Mouse (Mus musculus) CH12.LX (cell line): ENCODE results near the gene Cyp51. TPM values are rescaled to one million over a fixed set of nuclear protein-coding genes. Genes with fewer than 3 reads are reported as not detected.

ENCODE experiments used
- DNase-seq: peaks from one replicate; pipeline ENCODE4 v3.0.0-alpha.2; 2013; ENCODE audit errors: extremely low read depth
- H3K27ac ChIP-seq: 2 replicates; pipeline ENCODE4 v1.5.1; 2012; ENCODE audit warnings: low read depth, mild to moderate bottlenecking, control low read depth, moderate library complexity; ENCODE audit not compliant: insufficient read depth
- H3K27me3 ChIP-seq: replicated peaks from 2 replicates; pipeline ENCODE3; 2012; ENCODE audit warnings: inconsistent platforms
- H3K36me3 ChIP-seq, 2 experiments: replicated peaks in 1 of 2; 2 replicates each; pipeline versions ENCODE3 to v1.6.1; 2012; ENCODE audit warnings: inconsistent platforms in 1 of 2, low read length in 1 of 2, mild to moderate bottlenecking in 1 of 2, mixed read lengths in 1 of 2, moderate library complexity in 1 of 2; ENCODE audit not compliant: control insufficient read depth in 1 of 2, insufficient read depth in 1 of 2
- H3K4me1 ChIP-seq, 2 experiments: 2 replicates each; pipeline ENCODE4 v1.6.1; 2012; ENCODE audit warnings: inconsistent platforms in 1 of 2, moderate library complexity in 1 of 2; ENCODE audit not compliant: insufficient read depth in 2 of 2, control insufficient read depth in 1 of 2
- H3K4me2 ChIP-seq: 2 replicates; pipeline ENCODE4 v1.6.1; 2012; ENCODE audit warnings: low read depth, mild to moderate bottlenecking, control low read depth; ENCODE audit not compliant: poor library complexity, insufficient read depth, severe bottlenecking
- H3K4me3 ChIP-seq, 3 experiments: fragments of 150-350 bp in 1 of 3; sonication (generic) in 1 of 3; replicated peaks in 1 of 3; 2 replicates each; pipeline versions ENCODE3 to v1.5.1; 2011 to 2012; ENCODE audit warnings: low read depth in 2 of 3, low read length in 2 of 3, mild to moderate bottlenecking in 2 of 3, moderate library complexity in 2 of 3, control low read depth in 1 of 3, improper control_type of control experiment in 1 of 3, inconsistent platforms in 1 of 3, mixed read lengths in 1 of 3; ENCODE audit not compliant: poor library complexity in 1 of 3
- H3K79me2 ChIP-seq: replicated peaks from 2 replicates; pipeline ENCODE4 v1.6.1; 2012; ENCODE audit warnings: mild to moderate bottlenecking, moderate library complexity; ENCODE audit not compliant: control insufficient read depth, poor library complexity, insufficient read depth, severe bottlenecking; ENCODE audit errors: extremely low read depth
- H3K9ac ChIP-seq: 2 replicates; pipeline ENCODE4 v1.6.1; 2012; ENCODE audit warnings: low read depth, mild to moderate bottlenecking, control low read depth, moderate library complexity; ENCODE audit not compliant: insufficient read depth
- H3K9me3 ChIP-seq: replicated peaks from 2 replicates; pipeline ENCODE3; 2012; ENCODE audit warnings: low read length, inconsistent platforms, mixed read lengths
- CHD2 ChIP-seq: IDR thresholded peaks from 2 replicates; pipeline ENCODE4 v1.6.1; 2011; ENCODE audit warnings: low read length, improper control_type of control experiment
- E2F4 ChIP-seq: IDR thresholded peaks from 2 replicates; pipeline ENCODE4 v1.6.1; 2011; ENCODE audit warnings: low read depth, low read length, improper control_type of control experiment; ENCODE audit not compliant: insufficient replicate concordance
- EP300 ChIP-seq: IDR thresholded peaks from 2 replicates; pipeline ENCODE4 v1.6.1; 2011; ENCODE audit warnings: low read length, improper control_type of control experiment
- HCFC1 ChIP-seq: IDR thresholded peaks from 2 replicates; pipeline ENCODE4 v1.6.1; 2012; ENCODE audit warnings: low read depth, mild to moderate bottlenecking, inconsistent platforms, low read length, improper control_type of control experiment
- KAT2A ChIP-seq: IDR thresholded peaks from 2 replicates; pipeline ENCODE4 v1.6.1; 2012; ENCODE audit warnings: low read length, improper control_type of control experiment, inconsistent platforms; ENCODE audit not compliant: insufficient replicate concordance
- MAX ChIP-seq: IDR thresholded peaks from 2 replicates; pipeline ENCODE4 v1.6.1; 2011; ENCODE audit warnings: low read length, improper control_type of control experiment
- NRF1 ChIP-seq: IDR thresholded peaks from 2 replicates; pipeline ENCODE4 v1.6.1; 2014; ENCODE audit warnings: low read depth, mild to moderate bottlenecking, inconsistent platforms, low read length, improper control_type of control experiment, moderate library complexity
- POLR2A ChIP-seq: IDR thresholded peaks from 2 replicates; pipeline ENCODE4 v1.6.1; 2011; ENCODE audit warnings: low read depth, mild to moderate bottlenecking, improper control_type of control experiment, low read length
- USF1 ChIP-seq: IDR thresholded peaks from 2 replicates; pipeline ENCODE4 v1.6.1; 2014; ENCODE audit warnings: low read depth, mild to moderate bottlenecking, inconsistent platforms, low read length, improper control_type of control experiment
- ZC3H11A ChIP-seq: IDR thresholded peaks from 2 replicates; pipeline ENCODE4 v1.6.1; 2012; ENCODE audit warnings: low read depth, mild to moderate bottlenecking, inconsistent platforms, low read length, improper control_type of control experiment
- ZKSCAN1 ChIP-seq: IDR thresholded peaks from 2 replicates; pipeline ENCODE4 v1.6.1; 2012; ENCODE audit warnings: low read depth, inconsistent platforms, low read length, improper control_type of control experiment, borderline replicate concordance
- dilution Hi-C: fragments of 300-500 bp; cut with MboI; formaldehyde crosslinking; loops from 2 replicates; pipeline ENCODE4 v1.14.3; 2020; ENCODE audit warnings: low sequenced_read_pairs; ENCODE audit not compliant: extremely low pct_unique_long_range_greater_than_20kb, extremely low pct_ligation_motif_present
- in situ Hi-C: fragments of 300-500 bp; cut with MboI; formaldehyde crosslinking; loops from 3 replicates; pipeline ENCODE4 v1.14.3; 2019; ENCODE audit warnings: low sequenced_read_pairs, low pct_ligation_motif_present, low pct_unique_long_range_greater_than_20kb, mixed read lengths
- polyA plus RNA-seq: library from polyadenylated mRNA; unstranded; fragments of >175 nt; gene quantifications from 2 replicates; pipeline ENCODE4 v1.2.1, GENCODE M21; 2012; ENCODE audit warnings: low read depth; ENCODE audit not compliant: insufficient read length
- total RNA-seq, 2 experiments: library from RNA; depleted of rRNA; stranded (reverse); fragments of 300-350 nt in 1 of 2; fragments of >200 nt in 1 of 2; gene quantifications; 2 replicates each; pipeline ENCODE4 v1.2.3; 2012 to 2014

Gene Cyp51
- total and polyA plus RNA-seq, 3 experiments: 116 to 374 (median 148) TPM

- H3K79me2 ChIP-seq: peaks cover 21% of the 10 kb centered on the region
- DNase-seq: no peak
- H3K27me3 ChIP-seq: no peaks in the 10 kb centered on the region
- in situ Hi-C loops: loop anchor here (10.0 kb wide), 1 partner anchor 84 kb away; no protein-coding TSS in a partner anchor
- H3K4me3 ChIP-seq: no peak overlapping the region
- TF ChIP-seq MAX: no peak
- no peak for TF ChIP-seq HCFC1
- TF ChIP-seq KAT2A: no peak
- TF ChIP-seq, all 38 proteins: peak for 0
- no peak overlapping the region for H3K9ac ChIP-seq
- peaks cover 3% of the 10 kb centered on the region for H3K9me3 ChIP-seq
- dilution Hi-C loops: no loop called here
- peaks cover 8 to 34% of the 10 kb centered on the region in 2 experiments; a peak in 3 of 4 replicates for H3K4me1 ChIP-seq
- H3K36me3 ChIP-seq: peaks cover 29 to 40% of the 10 kb centered on the region in 2 experiments
- H3K27ac ChIP-seq: no peak overlapping the region
- no peak overlapping the region for H3K4me2 ChIP-seq
Measured at GRCm38 (mm10) chr5:4101031-4101430, 3.5 kb downstream of the Cyp51 start.

GRCm38 (mm10) chr5:4094471-4094870 lies 10.1 kb downstream of the Cyp51 start:
- Histone ChIP-seq H3K79me2 (peaks cover 5% of the 10 kb centered on the region; the same call in 1 of the 2 replicates), H3K4me1 (peaks cover 0 to 2% of the 10 kb centered on the region in 2 experiments; a peak in 1 of 4 replicates), H3K27me3 (no peaks in the 10 kb centered on the region), H3K9ac (no peak overlapping the region), H3K27ac (no peak overlapping the region), H3K4me2 (no peak overlapping the region), H3K4me3 (no peak overlapping the region), H3K9me3 (no peaks in the 10 kb centered on the region), H3K36me3 (peaks cover 48 to 56% of the 10 kb centered on the region in 2 experiments)
- no peak for DNase-seq
- dilution Hi-C loops: no loop called here
- TF ChIP-seq CHD2 (no peak), E2F4 (no peak)
- in situ Hi-C loops: no loop called here

GRCm38 (mm10) chr5:4088190-4088589 lies 16.4 kb downstream of the Cyp51 start:
- in situ Hi-C loops: no loop called here

More at GRCm38 (mm10) chr5:4088190-4088589, 16.4 kb downstream of the Cyp51 start:
- Histone ChIP-seq H3K27ac (no peak overlapping the region), H3K4me2 (no peak overlapping the region), H3K9me3 (no peaks in the 10 kb centered on the region), H3K4me3 (no peak overlapping the region)
- TF ChIP-seq ZC3H11A (no peak), USF1 (no peak), NRF1 (no peak), EP300 (no peak), E2F4 (no peak), POLR2A (no peak), ZKSCAN1 (no peak)
- TF ChIP-seq, all 38 proteins: peak for 0
- Histone ChIP-seq H3K4me1 (no peaks in the 10 kb centered on the region), H3K27me3 (no peaks in the 10 kb centered on the region), H3K79me2 (0 out of 2 replicates have a peak, but pooled peaks cover 8% of the 10 kb centered on the region), H3K36me3 (peaks cover 54 to 86% of the 10 kb centered on the region in 2 experiments), H3K9ac (no peak overlapping the region)
- DNase-seq: no peak
- dilution Hi-C loops: no loop called here
